In genomic region chr8:70593961-70594609, GRCm38 (mm10) we compare ENCODE assay signal across 8 mouse cellular contexts. TPM values are rescaled to one million over a fixed set of nuclear protein-coding genes. Genes with fewer than 3 reads are reported as not detected.
A peak's percentile ranks its signal among the peaks of the same experiment; 100 is the strongest.
DNase-seq lines count a peak whose midpoint lies in the region; ATAC-seq lines count a peak whose summit lies in the region.

Gene Isyna1 (plus strand): TSS chr8:70594373.

- H3K27me3 ChIP-seq in hindbrain, embryonic 13.5 days: peaks cover 15% of the 10 kb centered on the region

- peak; percentile 95 for DNase-seq in ZHBTc4 (ENCODE audit: low read depth, low spot score)
- DNase-seq in cerebellum, postnatal 14 days: peak; percentile 75 to 78
- DNase-seq in frontal cortex, postnatal 36 days (ENCODE audit: low spot score in 2 of 2): peak; percentile 61 to 72
- DNase-seq in layer of hippocampus, postnatal 25 days (ENCODE audit: extremely low spot score in 1 of 2, low spot score in 1 of 2): peak in 1 of 2 experiments; percentile 49
- DNase-seq in lung, postnatal 36 days: peak; percentile 94
- peak; percentile 89 for DNase-seq in retina, embryonic 14.5 days (ENCODE audit: low spot score)
- peak; percentile 69 for DNase-seq in urinary bladder, adult 2 months (ENCODE audit: low spot score)

- H3K4me3 ChIP-seq in hindbrain, embryonic 13.5 days: peak within 1 kb of the TSS; percentile 64

- no peaks in the 10 kb centered on the region for H3K9me3 ChIP-seq in hindbrain, embryonic 13.5 days

- peak within 1 kb of the TSS; percentile 83 for H3K27ac ChIP-seq in hindbrain, embryonic 13.5 days

- H3K4me1 ChIP-seq in hindbrain, embryonic 13.5 days (replicated peaks): peaks cover 58% of the 10 kb centered on the region

- peaks cover 49% of the 10 kb centered on the region for H3K36me3 ChIP-seq in hindbrain, embryonic 13.5 days

- WGBS in hindbrain, embryonic 13.5 days: 1% methylated on average over 40 of the region's 40 CpGs

- peak within 1 kb of the TSS; percentile 97 for H3K4me2 ChIP-seq in hindbrain, embryonic 13.5 days

- peak within 1 kb of the TSS; percentile 83 for H3K9ac ChIP-seq in hindbrain, embryonic 13.5 days

- ATAC-seq in hindbrain, embryonic 13.5 days (ENCODE audit: low FRiP score): peak; percentile 82

RNA-seq across cellular contexts. Expression of gene Isyna1, which starts in this region (rescaled TPM):
- 121 and 125 TPM in 2 replicates for polyA plus RNA-seq in hindbrain, embryonic 13.5 days (2015; fragmentation: Nextera tagmentation; extraction: Ambion mirVana)
- 10 to 100 TPM; 41.5 to 47.0 TPM for total RNA-seq in layer of hippocampus, postnatal 25 days (2021)
- 37.9 and 49.6 TPM in 2 replicates for polyA plus RNA-seq in urinary bladder, adult 2 months (2012; rRNA removed)
